Mouse (Mus musculus) kidney, postnatal 10 days (tissue): Measurements from ENCODE around the gene Eif4h.

ENCODE experiments used
- DNase-seq: peaks from one replicate; pipeline ENCODE4 v3.0.0; 2021; ENCODE audit warnings: mixed read lengths

Gene Eif4h

GRCm38 (mm10) chr5:134647394-134647793 lies 8.1 kb upstream of the Eif4h start:
- no peak for DNase-seq

- DNase-seq, result no peak
Measured at GRCm38 (mm10) chr5:134646461-134646860, 7.2 kb upstream of the Eif4h start.

- DNase-seq, result peak; percentile 37
Measured at GRCm38 (mm10) chr5:134644643-134645118, 5.4 kb upstream of the Eif4h start.

- no peak for DNase-seq
Measured at GRCm38 (mm10) chr5:134644121-134644520, 4.8 kb upstream of the Eif4h start.

GRCm38 (mm10) chr5:134640371-134640770 lies 1.1 kb upstream of the Eif4h start:
- no peak for DNase-seq

GRCm38 (mm10) chr5:134638461-134639268 lies 625 bp downstream of the Eif4h start:
- DNase-seq, result no peak

- no peak for DNase-seq
Measured at GRCm38 (mm10) chr5:134637820-134638367, 1.4 kb downstream of the Eif4h start.

- DNase-seq, result no peak
Measured at GRCm38 (mm10) chr5:134632841-134633240, 6.4 kb downstream of the Eif4h start.

- no peak for DNase-seq
Measured at GRCm38 (mm10) chr5:134630835-134631234, 8.5 kb downstream of the Eif4h start.

GRCm38 (mm10) chr5:134629508-134629907 lies 9.8 kb downstream of the Eif4h start:
- no peak for DNase-seq

GRCm38 (mm10) chr5:134622069-134622468 lies 17.2 kb downstream of the Eif4h start:
- DNase-seq, result no peak

- DNase-seq, result no peak
Measured at GRCm38 (mm10) chr5:134621099-134621640, 18.1 kb downstream of the Eif4h start.

- no peak for DNase-seq
Measured at GRCm38 (mm10) chr5:134620457-134620856, 18.8 kb downstream of the Eif4h start.

- DNase-seq, result peak; percentile 82
Measured at GRCm38 (mm10) chr5:134617071-134617470, 22.2 kb downstream of the Eif4h start.

GRCm38 (mm10) chr5:134615780-134616179 lies 23.5 kb downstream of the Eif4h start:
- no peak for DNase-seq

- DNase-seq, result no peak
Measured at GRCm38 (mm10) chr5:134615380-134615779, 23.9 kb downstream of the Eif4h start.

GRCm38 (mm10) chr5:134614802-134615201 lies 24.5 kb downstream of the Eif4h start, which contains the start of gene Lat2:
Gene Lat2 (minus strand): TSS chr5:134615025.
- no peak for DNase-seq

GRCm38 (mm10) chr5:134614296-134614695 lies 25.0 kb downstream of the Eif4h start:
- no peak for DNase-seq

GRCm38 (mm10) chr5:134613727-134614126 lies 25.6 kb downstream of the Eif4h start:
- no peak for DNase-seq

- DNase-seq, result no peak
Measured at GRCm38 (mm10) chr5:134611810-134612521, 27.3 kb downstream of the Eif4h start.

GRCm38 (mm10) chr5:134609916-134610643 lies 29.2 kb downstream of the Eif4h start:
- no peak for DNase-seq

- no peak for DNase-seq
Measured at GRCm38 (mm10) chr5:134607121-134607520, 32.2 kb downstream of the Eif4h start.

- no peak for DNase-seq
Measured at GRCm38 (mm10) chr5:134606314-134606713, 33.0 kb downstream of the Eif4h start.
